Mouse (Mus musculus) retina, postnatal 7 days (tissue): ENCODE results near the gene Ascl1.

Experiments
- DNase-seq: peaks from one replicate; pipeline ENCODE4 v3.0.0-alpha.2; 2012; ENCODE audit warnings: low read depth, low spot score

Gene Ascl1

DNA sequence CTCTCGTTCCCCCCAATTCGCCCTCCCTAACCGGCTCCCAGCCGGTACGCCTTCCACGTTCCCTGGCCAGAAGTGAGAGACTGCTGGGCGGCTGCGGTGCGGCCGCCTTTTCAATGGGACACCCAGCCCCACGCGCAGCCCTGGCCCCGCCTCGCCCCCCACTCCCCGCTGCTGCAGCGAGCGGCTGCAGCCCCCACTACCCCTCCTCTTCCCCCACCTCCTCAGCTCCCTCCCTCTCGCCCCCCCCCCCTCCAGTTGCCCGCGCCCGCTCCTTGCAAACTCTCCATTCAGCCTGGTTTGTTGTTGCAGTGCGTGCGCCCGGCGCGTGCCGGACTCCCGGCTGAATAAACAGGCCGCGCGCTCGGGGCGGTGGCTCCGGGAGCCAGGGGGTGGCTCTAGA is at the start of gene Ascl1:
Gene Ascl1, minus strand, starts transcription at position 85 of the 400 bp plus-strand sequence.
- DNase-seq: no peak

- no peak for DNase-seq
These were observed 40.7 kb upstream of the Ascl1 start for GRCm38 (mm10) chr10:87534172-87534571.

GRCm38 (mm10) chr10:87521646-87522045 is 28.2 kb upstream of the Ascl1 start, which contains the start of gene Pah:
TSS of gene Pah (plus strand) at chr10:87521795.
- DNase-seq: no peak

GRCm38 (mm10) chr10:87520401-87521116 is 27.1 kb upstream of the Ascl1 start:
- DNase-seq: no peak

DNA sequence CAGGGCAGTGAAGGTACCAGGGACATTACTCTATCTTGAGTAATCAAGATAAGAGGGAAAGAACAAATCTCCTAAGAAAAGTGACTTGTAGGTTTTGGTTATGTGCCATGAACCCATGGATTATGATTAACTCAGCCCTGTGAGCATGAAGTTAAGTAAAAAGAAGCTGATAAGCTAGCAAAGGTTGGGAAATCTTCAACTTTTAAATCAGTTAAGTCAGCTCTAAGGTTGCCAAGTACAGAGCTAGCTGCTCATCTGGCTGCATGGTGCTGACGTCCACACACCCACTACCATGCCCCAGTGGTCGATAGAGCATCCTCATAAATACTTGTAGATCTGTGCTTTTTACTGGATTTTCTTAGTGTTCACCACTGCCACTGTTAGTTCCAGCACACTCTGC is 25.1 kb upstream of the Ascl1 start:
- no peak for DNase-seq

DNA sequence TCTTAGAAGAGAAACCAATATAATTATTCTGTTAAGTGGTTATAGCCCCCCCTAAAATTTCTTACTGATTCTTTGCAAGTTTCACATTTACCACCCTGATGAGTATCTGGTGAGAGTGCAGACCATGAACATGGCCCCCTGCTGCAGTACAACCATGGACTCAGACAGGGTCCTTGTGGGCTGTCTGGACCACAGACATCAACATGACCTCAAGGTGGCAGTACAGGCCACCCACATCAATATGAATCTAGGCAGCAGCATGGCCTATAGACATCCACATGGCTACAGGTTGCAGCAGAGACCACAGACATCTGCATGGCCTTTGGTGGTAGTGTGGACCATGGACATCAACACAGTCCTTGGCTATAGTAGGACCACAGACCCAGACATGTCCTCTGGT is 19.6 kb upstream of the Ascl1 start:
- DNase-seq: no peak

DNA sequence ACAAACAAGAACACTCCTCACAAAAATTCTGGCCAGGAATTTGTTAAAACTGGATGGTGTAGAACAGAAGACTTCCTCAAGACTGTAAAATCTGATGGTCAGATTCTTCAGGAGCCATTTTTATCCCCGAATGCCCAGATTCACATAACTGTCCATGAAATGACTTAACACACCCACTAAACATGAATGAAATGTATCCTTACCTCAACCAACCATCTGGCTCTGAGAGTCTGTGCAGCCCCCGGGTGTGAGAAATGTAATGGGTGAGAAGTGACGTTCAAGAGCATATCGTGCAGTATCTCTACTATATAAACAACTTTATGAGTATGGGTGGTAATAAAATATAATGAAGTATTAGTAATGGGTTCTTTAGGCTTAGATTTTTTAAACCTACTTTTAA is 15.1 kb upstream of the Ascl1 start:
- DNase-seq: no peak

DNA sequence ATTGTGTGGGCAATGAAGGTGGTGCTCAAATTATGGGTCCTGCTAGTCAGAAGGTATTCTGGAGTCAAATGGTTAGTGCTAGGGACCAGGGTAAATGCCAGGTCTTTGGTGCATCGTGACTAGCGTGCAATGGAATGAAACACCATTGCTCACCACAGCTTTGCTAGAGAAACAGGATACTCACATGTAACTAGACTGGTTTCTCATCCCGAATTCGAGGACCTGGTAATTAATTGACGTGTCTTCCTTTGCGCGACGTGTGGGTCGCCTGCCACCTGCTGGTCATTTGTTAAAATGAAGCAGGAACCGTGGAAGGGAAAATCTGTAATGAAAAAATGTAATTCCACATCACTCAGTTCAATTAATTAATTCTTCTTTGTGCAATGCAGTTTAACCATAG is 10.5 kb upstream of the Ascl1 start:
- peak; percentile 54 for DNase-seq

GRCm38 (mm10) chr10:87502283-87502682 is 8.8 kb upstream of the Ascl1 start:
- no peak for DNase-seq

- no peak for DNase-seq
These were observed 8.2 kb upstream of the Ascl1 start for GRCm38 (mm10) chr10:87501659-87502042.

DNA sequence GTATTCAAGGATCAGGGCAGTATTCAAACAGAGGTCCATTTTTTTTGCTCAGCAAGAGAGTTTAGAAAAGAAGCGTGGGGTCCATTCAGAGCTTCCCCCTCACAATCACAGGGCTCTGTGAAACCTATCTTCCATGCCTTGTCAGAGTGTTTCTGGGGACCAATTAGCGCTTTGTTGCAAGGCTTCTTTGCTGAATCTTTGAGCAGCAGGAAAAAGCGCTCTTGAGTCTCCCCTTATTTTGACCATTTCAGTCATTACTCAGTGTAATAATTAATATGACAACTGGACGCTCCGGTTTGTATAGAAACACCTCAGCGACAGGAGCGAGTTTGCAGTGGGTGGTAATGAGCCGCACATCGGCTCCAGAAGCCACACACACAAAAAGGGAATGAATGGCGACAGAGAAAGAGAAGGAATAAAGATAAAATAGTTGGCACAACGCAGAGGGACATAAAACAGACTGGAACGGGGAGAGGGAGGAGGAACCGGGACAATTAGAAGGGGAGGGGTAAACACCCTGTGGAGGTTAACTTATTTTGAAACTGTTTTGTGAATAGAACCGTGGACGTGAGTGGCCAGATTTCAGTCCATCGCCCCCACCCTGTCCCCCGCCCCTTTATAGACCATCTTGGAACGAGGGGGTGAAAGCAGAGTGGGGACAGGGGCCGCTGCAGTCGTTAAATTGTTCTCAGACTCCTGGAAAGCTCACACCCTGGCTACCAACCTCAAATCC is 7.6 kb upstream of the Ascl1 start:
- DNase-seq: no peak

DNA sequence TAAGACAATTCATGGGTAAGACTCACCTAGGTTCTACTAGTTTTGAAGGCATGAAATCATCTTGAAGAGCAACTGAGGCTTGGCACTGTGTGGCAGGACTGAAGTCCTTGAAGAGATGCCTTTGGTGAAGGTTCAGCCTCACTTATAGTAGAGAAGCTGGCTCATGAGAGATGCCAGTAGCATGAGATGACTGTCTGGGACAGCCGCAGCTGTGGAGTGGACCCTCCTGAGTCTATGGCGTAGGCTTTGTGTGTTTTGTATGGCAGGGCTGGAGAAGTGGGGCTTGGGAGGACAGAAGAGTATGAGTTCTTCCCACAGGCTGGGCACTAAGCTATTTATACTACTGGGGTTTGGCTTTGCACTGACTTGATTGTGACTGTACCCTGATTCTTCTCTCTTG is 3.6 kb upstream of the Ascl1 start:
- DNase-seq: no peak

GRCm38 (mm10) chr10:87494596-87494995 is 1.1 kb upstream of the Ascl1 start:
- no peak for DNase-seq

DNA sequence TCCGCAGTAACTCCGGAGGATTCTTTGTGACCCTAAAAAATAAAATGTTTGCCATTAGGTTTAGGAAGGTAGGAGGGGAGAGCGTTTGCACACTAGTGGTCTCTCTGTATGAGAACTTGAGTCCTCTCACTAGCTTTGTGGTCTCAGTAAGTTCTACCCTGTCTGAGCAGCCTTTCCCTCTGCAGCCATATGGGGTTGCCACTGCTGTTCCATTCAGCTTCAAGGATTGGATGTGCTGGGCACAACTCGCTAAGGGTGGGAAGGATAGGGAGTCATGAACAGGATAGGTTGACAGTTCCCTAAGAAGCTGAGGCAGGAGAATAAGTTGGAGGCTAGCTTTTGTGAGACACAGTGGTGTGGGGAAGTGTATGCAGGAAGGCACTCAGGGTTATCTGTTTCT is 716 bp upstream of the Ascl1 start:
- DNase-seq: no peak

DNA sequence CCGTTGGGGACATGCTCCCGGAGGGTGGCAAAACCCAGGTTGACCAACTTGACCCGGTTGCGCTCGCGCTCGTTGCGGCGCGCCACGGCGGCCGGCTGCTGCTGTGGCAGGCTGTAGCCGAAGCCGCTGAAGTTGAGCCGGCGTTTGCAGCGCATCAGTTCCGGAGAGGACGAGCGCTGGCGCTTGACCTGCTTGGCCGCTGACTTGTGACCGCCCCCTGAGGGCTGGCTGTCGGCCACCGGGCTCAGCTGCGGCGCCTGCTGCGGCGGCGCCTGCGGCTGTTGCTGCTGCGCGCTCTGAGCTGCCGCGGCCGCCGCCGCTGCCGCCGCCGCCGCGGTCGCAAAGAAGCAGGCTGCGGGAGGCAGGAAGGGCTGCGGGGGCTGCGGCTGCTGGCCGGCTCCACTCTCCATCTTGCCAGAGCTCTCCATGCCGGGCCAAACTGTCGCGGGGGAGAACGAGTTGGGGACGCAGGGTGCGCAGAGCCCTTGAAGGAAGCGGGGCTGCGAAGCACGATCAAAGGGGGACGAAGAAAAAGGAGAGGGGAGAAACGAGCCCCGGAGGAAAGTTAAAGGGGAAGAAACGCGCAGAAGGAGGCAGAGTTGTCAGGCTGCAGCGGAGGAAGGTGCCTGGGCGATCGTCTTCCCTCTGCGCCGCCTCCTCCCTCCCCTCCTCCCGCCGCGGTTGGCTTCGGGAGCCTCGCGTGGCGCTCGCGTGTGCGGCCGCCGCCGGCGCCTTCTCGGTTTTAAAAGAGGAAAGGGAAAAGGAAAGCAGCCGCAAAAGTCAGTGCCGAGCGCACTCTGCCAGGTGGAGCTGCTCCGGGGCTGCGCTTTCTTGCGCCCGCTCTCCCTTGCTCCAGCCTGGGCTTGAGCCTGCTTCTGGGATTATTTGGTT is 554 bp downstream of the Ascl1 start:
- DNase-seq: peak; percentile 57

DNA sequence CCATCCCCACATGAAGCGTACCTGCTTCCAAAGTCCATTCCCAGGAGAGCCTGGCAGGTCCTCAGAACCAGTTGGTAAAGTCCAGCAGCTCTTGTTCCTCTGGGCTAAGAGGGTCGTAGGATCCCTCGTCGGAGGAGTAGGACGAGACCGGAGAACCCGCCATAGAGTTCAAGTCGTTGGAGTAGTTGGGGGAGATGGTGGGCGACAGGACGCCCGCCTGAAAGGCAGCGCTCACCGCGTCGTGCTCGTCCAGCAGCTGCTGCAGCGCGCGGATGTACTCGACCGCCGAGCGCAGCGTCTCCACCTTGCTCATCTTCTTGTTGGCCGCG is 1.2 kb downstream of the Ascl1 start:
- DNase-seq: no peak

- no peak for DNase-seq
These were observed 1.9 kb downstream of the Ascl1 start for GRCm38 (mm10) chr10:87491485-87492040.

DNA sequence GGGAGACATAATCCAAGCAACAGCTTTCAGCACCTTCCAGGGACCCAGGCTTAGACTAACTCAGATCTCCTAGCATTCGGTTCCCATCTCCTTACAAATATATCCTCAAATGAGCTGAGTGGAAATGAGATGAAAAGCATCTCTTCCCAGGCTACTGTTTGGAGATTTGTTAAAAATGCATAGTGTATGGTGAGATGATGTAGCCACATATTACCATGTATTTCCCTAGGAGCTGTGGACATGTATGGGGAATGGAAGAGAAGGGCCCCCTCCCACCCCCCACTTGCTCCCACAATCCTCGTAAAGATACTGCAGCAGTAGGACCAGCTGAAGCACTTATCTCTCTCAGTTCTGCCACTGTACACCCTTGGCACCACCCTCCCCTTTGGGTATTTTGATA is 3.1 kb downstream of the Ascl1 start:
- DNase-seq: no peak

GRCm38 (mm10) chr10:87489246-87490009 is 4.0 kb downstream of the Ascl1 start:
- DNase-seq: no peak

DNA sequence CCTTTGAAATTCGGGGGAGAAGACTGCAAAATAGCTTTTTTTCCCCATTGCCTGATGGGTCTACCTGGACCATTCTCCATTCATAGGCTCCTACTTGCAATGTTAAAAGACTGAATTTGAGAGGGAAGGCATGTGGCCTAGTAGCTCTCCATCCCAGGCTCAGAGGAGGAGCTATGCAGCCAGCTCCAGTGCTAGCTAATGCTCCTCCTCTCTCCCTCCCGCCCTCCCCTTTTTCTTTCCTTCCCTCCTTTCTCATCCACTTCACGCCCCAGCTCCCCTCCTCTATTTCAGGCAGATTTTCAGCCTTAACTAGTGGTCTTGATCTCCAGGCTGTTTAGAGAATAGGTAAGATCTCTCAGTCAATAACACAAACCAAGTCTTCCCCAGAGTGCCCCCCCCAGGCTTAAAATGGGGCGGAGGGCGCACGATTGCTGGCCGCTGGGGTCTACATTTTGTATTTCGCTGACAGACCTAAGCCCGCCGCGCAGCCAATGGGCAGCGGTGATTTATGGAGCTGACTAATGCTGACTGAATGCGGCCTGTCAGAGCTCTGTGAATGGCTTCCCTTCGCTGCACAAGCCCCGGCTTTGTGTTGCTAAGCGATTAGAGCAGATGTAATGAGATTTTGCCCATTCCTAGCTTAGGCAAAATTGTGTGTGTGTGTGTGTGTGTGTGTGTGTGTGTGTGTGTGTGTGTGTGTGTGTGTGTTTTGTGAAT is 4.9 kb downstream of the Ascl1 start:
- peak; percentile 69 for DNase-seq
